ENCODE assay signal across 9 mouse cellular contexts in genomic region chr7:142714783-142715498, GRCm38 (mm10). TPM values are rescaled to one million over a fixed set of nuclear protein-coding genes. Genes with fewer than 3 reads are reported as not detected.
DNase-seq lines count a peak whose midpoint lies in the region; ATAC-seq and TF ChIP-seq lines count a peak whose summit lies in the region.
"Had no signal": no experiment of that assay in that cellular context is flagged by ENCODE, and none has a peak within 500 bp of the region (broad histone marks: within the 10 kb centered on the region; RNA-seq: fewer than 3 reads in every experiment).

No protein-coding gene starts in this region.

- no peak overlapping the region for H3K27ac ChIP-seq in testis, adult 2 months (ENCODE audit: control insufficient read depth, insufficient read depth, low read depth, low read length)
- H3K27ac ChIP-seq in midbrain, embryonic 13.5 days = peak overlapping the region; percentile 71; the same call in 1 of the 2 replicates
- H3K27ac ChIP-seq in stomach, embryonic 14.5 days (ENCODE audit: low read length) = no peak overlapping the region

- H3K9me3 ChIP-seq in midbrain, embryonic 13.5 days = no peaks in the 10 kb centered on the region
- H3K9me3 ChIP-seq in stomach, embryonic 14.5 days (ENCODE audit: control insufficient read depth, low read depth, low read length) = no peaks in the 10 kb centered on the region

- no peaks in the 10 kb centered on the region for H3K4me1 ChIP-seq in testis, adult 2 months (ENCODE audit: control insufficient read depth, insufficient read depth, low read length)
- H3K4me1 ChIP-seq in midbrain, embryonic 13.5 days (replicated peaks) = 0 out of 2 replicates have a peak, but pooled peaks cover 4% of the 10 kb centered on the region
- H3K4me1 ChIP-seq in stomach, embryonic 14.5 days (ENCODE audit: control insufficient read depth, insufficient read depth, low read length) = no peaks in the 10 kb centered on the region

- TF ChIP-seq CTCF in testis, adult 2 months (IDR thresholded peaks at IDR 0.05; ENCODE audit: control insufficient read depth, insufficient read depth, insufficient replicate concordance, low read depth, low read length) = 0 out of 2 replicates have a peak, but pooled peaks have one; percentile 11

- H3K4me2 ChIP-seq in midbrain, embryonic 13.5 days (replicated peaks) = peak overlapping the region; percentile 55
- H3K4me2 ChIP-seq in stomach, embryonic 14.5 days (replicated peaks; ENCODE audit: low read depth, low read length) = peak overlapping the region; percentile 39

- intact Hi-C loops in left cerebral cortex, postnatal 36 days (cut with DNase I) = no loop called here

- no peaks in the 10 kb centered on the region for H3K36me3 ChIP-seq in testis, adult 2 months (ENCODE audit: control insufficient read depth, insufficient read depth, low read length)
- no peaks in the 10 kb centered on the region for H3K36me3 ChIP-seq in midbrain, embryonic 13.5 days
- H3K36me3 ChIP-seq in stomach, embryonic 14.5 days (ENCODE audit: control insufficient read depth, insufficient read depth, low read length) = no peaks in the 10 kb centered on the region

- peak overlapping the region; percentile 73 for H3K9ac ChIP-seq in midbrain, embryonic 13.5 days (replicated peaks)
- no peak overlapping the region for H3K9ac ChIP-seq in stomach, embryonic 14.5 days (replicated peaks; ENCODE audit: low read depth, low read length)

- no peak for DNase-seq in testis, postnatal 14 days (ENCODE audit: low spot score)
- peak; percentile 19 for DNase-seq in cerebellum, adult 8-10 months
- DNase-seq in forelimb bud, embryonic 11.5 days (ENCODE audit: low read depth, low spot score) = peak; percentile 72
- DNase-seq in hindlimb bud, embryonic 11.5 days (ENCODE audit: extremely low spot score, low read depth, low spot score) = peak; percentile 57
- peak; percentile 4 to 26 for DNase-seq in left cerebral cortex, postnatal 36 days (ENCODE audit: low spot score in 2 of 2)

- H3K4me3 ChIP-seq in testis, adult 2 months (ENCODE audit: control insufficient read depth, low read depth, low read length) = no peak overlapping the region
- H3K4me3 ChIP-seq in midbrain, embryonic 13.5 days (replicated peaks) = peak overlapping the region; percentile 31
- no peak overlapping the region for H3K4me3 ChIP-seq in stomach, embryonic 14.5 days (ENCODE audit: low read depth, low read length)
- H3K4me3 ChIP-seq: erythroblast, embryonic 14.5 days had no signal

- no peaks in the 10 kb centered on the region for H3K27me3 ChIP-seq in testis, adult 2 months (ENCODE audit: control insufficient read depth, insufficient read depth, low read length)
- no peaks in the 10 kb centered on the region for H3K27me3 ChIP-seq in midbrain, embryonic 13.5 days
- H3K27me3 ChIP-seq in stomach, embryonic 14.5 days (ENCODE audit: control insufficient read depth, insufficient read depth, low read length) = no peaks in the 10 kb centered on the region

- no peak for TF ChIP-seq POLR2A in testis, adult 2 months (IDR thresholded peaks at IDR 0.05; ENCODE audit: control insufficient read depth, low read depth, low read length)

- WGBS in midbrain, embryonic 13.5 days = 9% methylated on average over 8 of the region's 8 CpGs
- WGBS in stomach, embryonic 14.5 days = 14% methylated on average over 8 of the region's 8 CpGs

- ATAC-seq in midbrain, embryonic 13.5 days = peak; percentile 60
- ATAC-seq in stomach, embryonic 14.5 days (ENCODE audit: insufficient number of reproducible peaks, insufficient read depth, low FRiP score, low read depth) = no peak

RNA-seq across cellular contexts. Expression of gene Ins2, which starts 28.2 kb away (rescaled TPM):
- 0.38 and 0.46 TPM in 2 replicates for polyA plus RNA-seq in testis, adult 2 months (2012; rRNA removed)
- total RNA-seq in left cerebral cortex, postnatal 36 days (2021) = not detected
- not detected in 2 replicates for polyA plus RNA-seq in midbrain, embryonic 13.5 days (2015; fragmentation: Nextera tagmentation; extraction: Ambion mirVana)
- 10.7 TPM in 1 of 2 replicates, not detected in the other for polyA plus RNA-seq in stomach, embryonic 14.5 days (2014; fragmentation: Nextera tagmentation; extraction: Ambion mirVana)
- polyA plus RNA-seq: erythroblast, embryonic 14.5 days had no signal

RNA-seq across cellular contexts. Expression of gene Gm49394, which starts 45.2 kb away (rescaled TPM):
- polyA plus RNA-seq in testis, adult 2 months (2012; rRNA removed) = 0.11 and 0.21 TPM in 2 replicates
- total RNA-seq in left cerebral cortex, postnatal 36 days (2021) = not detected
- not detected in 2 replicates for polyA plus RNA-seq in midbrain, embryonic 13.5 days (2015; fragmentation: Nextera tagmentation; extraction: Ambion mirVana)
- polyA plus RNA-seq in stomach, embryonic 14.5 days (2014; fragmentation: Nextera tagmentation; extraction: Ambion mirVana) = not detected in 2 replicates

RNA-seq across cellular contexts. Expression of gene Igf2, which starts 48.3 kb away (rescaled TPM):
- 6.9 and 10.7 TPM in 2 replicates for polyA plus RNA-seq in testis, adult 2 months (2012; rRNA removed)
- 100 to 1,000 TPM in 1 of 2 experiments, 10 to 100 TPM in 1; 66.5 to 109 TPM for total RNA-seq in left cerebral cortex, postnatal 36 days (2021)
- 96.3 and 112 TPM in 2 replicates for polyA plus RNA-seq in midbrain, embryonic 13.5 days (2015; fragmentation: Nextera tagmentation; extraction: Ambion mirVana)
- 1,256 and 1,341 TPM in 2 replicates for polyA plus RNA-seq in stomach, embryonic 14.5 days (2014; fragmentation: Nextera tagmentation; extraction: Ambion mirVana)

Comparison
In these comparisons a context has a peak if more than half of its experiments do, and no peak if none do; other contexts are left out.
1. RNA of gene Igf2, which starts 48.3 kb away (polyA plus RNA-seq): 1,256 to 1,341 TPM in stomach, embryonic 14.5 days; 96.3 to 112 TPM in midbrain, embryonic 13.5 days and 6.9 to 10.7 TPM in testis, adult 2 months; every median in the first group is over 10 times any median in the second.